Mouse (Mus musculus) adrenal gland, postnatal 4 days (tissue): ENCODE data around the gene H1foo. TPM values are rescaled to one million over a fixed set of nuclear protein-coding genes. Genes with fewer than 3 reads are reported as not detected.

Experiments
- DNase-seq, 2 experiments: peaks; one replicate each; pipeline ENCODE4 v3.0.0; 2021 to 2022; ENCODE audit warnings: low spot score in 2 of 2, mixed read lengths in 2 of 2
- long read RNA-seq, 2 experiments: library from polyadenylated mRNA; stranded (forward); transcript quantifications; one replicate each; pipeline ENCODE4 v2.0.0; 2021
- total RNA-seq, 2 experiments: library from RNA; stranded (reverse); gene quantifications; 2 replicates each; pipeline ENCODE4 v1.2.3; 2021

Gene H1foo
- total RNA-seq, result not detected
- long read RNA-seq, experiment 1, result 0 reads
- long read RNA-seq, experiment 2, result 0 reads

DNA sequence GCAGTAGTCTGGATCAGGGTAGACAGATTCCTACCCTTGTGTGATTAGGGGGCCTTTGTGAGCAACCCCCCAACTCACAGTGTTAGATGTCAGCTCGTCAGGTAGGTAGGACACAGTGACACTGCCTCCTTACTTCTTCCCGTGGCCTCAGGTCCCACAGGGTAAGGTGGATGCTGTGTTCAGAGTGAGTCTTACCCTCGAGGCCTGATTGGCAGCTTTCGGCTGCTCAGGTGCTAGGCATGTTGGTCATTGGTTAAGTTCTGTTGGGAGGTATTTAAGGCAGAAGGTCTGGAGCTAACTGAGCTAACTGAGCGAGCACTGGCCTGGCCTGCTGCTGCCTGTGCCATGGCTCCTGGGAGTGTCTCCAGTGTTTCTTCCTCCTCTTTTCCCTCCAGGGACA lies at the start of gene H1foo:
TSS of gene H1foo (plus strand) at position 301 of the 400 bp plus-strand sequence.
- DNase-seq, result no peak

DNA sequence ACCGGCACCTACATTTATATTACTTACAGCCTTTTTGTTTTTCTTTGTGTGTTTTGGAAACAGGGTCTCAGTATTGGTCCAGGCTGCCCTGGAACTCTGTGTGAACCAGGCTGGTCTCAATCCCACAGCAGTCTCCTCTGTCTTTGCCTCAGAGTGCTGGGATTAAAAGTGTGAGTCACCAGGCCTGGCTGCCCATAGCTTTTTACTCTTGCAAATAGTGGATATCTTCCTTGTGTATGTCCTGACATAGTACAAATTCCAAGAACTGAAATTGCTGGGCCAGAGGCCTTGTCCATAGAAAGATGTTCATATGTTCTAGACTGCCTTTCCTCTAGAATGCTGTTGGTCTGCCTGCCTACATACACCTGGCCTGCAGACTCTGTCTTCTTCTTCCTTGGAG lies 48.4 kb upstream of the H1foo start:
- no peak for DNase-seq

- no peak for DNase-seq
Measured at GRCm38 (mm10) chr6:115897117-115897516, 47.6 kb upstream of the H1foo start.

DNA sequence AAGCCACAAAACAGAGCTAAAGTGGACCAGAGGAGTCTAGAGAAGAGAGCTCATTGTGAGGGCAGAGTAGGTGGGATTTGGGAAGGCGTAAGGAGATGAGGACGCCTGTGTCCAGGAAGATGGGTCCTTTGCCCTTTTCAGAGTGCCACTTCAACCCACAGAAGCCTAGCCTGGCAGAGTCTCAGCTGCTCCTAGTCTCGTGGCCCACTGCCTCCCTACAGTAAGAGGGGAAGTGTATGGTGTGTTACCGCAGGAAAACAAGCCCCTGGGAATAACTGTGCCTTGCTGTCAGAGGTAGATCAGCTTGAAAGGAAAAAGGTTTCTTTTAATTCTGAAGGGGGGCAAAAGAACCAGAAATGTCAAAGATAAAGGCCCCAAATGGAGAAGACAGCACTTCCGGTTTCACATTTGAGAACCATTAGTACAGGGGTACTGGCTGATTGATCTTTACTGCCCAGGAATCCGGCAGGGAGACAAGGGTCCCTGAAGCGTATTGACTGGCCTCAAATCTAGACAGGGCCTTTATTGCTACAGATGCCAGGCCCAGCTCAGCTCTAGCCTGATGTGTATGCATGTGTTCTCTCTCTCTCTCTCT lies 46.7 kb upstream of the H1foo start:
- no peak for DNase-seq

DNA sequence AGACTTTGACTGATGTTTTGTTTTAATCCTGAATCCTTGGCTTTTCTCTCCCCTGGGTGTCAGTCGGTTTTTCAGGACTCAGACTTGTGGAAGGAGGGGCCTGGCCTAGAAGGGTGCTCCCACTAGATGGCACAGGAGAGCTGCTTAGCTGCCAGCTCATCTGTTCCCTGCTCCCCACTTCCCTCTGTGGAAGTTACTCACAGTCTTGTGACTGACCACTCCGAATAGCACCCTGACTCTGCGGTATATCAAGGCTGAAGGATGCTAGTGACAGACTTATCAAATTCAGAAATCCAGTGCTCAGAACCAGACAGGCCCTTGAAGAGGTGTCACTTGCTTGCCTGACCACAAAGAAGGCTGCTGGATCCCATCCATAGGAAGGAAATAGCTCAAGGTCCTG lies 43.7 kb upstream of the H1foo start:
- peak; percentile 47 to 55 for DNase-seq

DNA sequence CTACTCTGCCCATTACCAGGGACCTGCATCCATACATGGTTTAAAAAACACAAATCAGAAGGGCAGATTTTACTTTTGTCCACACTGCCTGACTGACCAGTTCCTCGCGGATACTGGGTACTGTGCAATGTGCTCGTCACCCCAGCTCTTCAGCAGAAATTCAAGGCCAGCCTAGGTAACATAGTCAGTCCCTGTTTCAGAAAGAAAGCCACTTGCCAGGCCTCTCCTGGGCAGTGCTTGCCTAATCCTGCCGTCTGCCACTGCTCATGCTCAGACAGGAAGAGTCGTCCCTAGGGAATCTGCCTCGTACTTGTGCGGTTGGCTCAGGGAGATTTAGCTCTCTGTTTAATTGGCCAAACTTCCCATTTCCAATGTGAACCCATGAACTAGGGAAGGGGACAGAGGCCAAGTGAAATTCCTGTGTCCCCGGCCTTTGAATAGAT lies 43.2 kb upstream of the H1foo start:
- DNase-seq, result no peak

GRCm38 (mm10) chr6:115902545-115902944 lies 42.2 kb upstream of the H1foo start:
- DNase-seq, result no peak

DNA sequence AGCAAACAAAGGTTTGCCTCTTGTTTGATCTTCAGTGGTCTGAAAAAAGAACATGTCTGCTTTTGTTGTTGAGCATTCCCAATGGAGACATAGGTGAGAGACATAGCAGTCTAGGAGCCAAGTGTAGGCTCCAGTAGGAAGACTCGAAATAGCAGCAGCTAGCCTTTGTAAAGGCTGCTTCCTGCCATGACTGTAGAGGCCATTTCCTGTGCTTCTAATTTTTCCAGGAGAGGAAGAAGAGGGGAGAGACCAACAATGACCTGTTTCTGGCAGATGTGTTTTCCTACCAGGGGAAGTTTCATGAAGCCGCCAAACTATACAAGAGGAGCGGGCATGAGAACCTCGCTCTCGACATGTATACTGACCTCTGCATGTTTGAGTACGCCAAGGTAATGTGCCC lies 39.2 kb upstream of the H1foo start:
- no peak for DNase-seq

GRCm38 (mm10) chr6:115906455-115906854 lies 38.3 kb upstream of the H1foo start:
- DNase-seq, result no peak

DNA sequence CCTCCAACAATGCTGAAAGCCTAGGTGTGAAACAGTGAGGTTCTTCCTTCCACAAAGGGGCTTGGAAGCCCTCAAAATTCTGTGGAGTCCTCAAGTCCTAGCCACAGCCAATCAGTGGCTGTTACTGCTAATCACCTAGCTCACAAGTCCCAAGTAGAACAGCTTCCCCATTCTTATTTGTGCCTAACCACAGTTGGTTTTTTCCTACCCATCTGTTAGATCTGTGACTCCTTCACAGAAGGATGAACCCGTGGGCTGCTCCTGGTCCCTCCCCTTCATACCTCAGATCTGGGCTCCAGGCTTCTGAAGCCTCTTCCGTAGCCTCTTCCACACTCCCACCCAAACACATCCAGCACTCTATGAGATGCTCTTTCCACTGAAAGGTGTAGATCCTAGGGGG lies 37.9 kb upstream of the H1foo start:
- DNase-seq, result no peak

DNA sequence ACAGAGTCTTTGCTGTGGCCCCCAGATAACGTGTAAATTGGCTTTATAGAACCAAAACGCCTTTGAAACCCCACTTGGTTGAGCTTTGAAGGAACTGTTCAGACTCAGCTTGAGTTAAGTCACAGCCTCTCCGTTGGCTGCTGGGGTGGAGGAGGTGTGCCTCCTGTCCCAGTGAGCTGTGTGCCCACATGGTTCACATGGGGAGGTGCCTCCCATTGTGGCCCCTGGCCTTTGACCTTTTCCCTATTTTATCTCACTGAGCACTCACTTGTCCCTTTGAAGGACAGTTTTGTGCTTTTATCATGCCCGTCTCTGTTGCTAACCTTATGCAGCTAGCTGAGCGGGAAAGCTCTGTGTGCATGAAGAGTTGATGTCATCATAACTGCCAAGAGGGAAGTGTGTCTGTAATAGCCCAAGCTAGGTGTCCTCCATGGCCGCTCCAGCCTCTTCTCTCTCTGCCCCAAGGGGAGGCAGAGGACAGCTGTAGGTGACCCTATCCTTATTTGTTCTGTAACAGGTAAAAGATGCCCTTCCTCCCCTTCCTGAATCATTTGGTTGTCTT lies 36.2 kb upstream of the H1foo start:
- no peak for DNase-seq

GRCm38 (mm10) chr6:115909052-115909451 lies 35.7 kb upstream of the H1foo start:
- no peak for DNase-seq

- no peak for DNase-seq
Measured at GRCm38 (mm10) chr6:115909940-115910339, 34.8 kb upstream of the H1foo start.

- DNase-seq, result no peak
Measured at GRCm38 (mm10) chr6:115911763-115912162, 33.0 kb upstream of the H1foo start.

- no peak for DNase-seq
Measured at GRCm38 (mm10) chr6:115913482-115913881, 31.3 kb upstream of the H1foo start.

GRCm38 (mm10) chr6:115914511-115915202 lies 30.1 kb upstream of the H1foo start:
- DNase-seq, result no peak

DNA sequence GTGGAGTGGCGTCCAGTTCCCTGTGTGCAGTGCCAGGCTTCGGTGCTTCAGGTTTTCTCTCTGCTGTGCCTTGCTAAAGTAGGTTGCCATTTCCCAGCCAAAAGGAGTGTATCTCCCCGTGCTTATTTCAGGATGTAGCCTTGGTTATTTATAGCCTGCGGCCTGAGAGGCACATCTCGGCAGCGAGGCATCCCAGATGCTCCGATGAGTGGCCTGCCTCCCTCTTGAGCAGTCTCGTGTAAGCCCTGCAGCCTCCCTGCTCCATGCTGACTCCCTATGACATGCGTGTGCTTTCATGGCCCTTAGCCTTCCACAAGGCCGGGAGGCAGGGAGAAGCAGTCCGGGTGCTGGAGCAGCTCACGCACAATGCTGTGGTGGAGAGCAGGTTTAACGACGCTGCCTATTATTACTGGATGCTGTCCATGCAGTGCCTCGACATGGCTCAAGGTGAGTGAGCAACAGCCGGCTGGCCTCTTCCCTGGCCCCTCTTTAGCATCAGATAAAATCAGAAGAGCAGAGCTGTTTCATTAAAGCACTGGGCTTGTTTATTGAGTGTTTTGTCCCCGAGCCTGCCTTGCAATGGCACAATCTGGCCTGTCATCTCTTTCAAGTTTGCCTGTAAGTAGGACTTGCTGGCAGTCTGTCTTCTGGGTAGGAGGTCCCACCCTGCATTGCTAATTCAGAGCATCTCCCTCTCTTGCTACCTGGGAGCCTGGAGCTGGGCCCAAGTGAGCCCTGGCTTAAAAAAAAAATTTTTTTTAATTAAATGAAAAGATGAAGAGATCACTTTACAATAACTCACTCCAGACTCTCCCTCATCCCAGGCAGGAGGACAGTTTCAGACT lies 28.9 kb upstream of the H1foo start:
- DNase-seq, result no peak

GRCm38 (mm10) chr6:115916611-115917010 lies 28.1 kb upstream of the H1foo start:
- no peak for DNase-seq

GRCm38 (mm10) chr6:115918615-115919014 lies 26.1 kb upstream of the H1foo start:
- no peak for DNase-seq

- no peak for DNase-seq
Measured at GRCm38 (mm10) chr6:115919876-115920275, 24.9 kb upstream of the H1foo start.

- no peak for DNase-seq
Measured at GRCm38 (mm10) chr6:115924829-115925228, 19.9 kb upstream of the H1foo start.

DNA sequence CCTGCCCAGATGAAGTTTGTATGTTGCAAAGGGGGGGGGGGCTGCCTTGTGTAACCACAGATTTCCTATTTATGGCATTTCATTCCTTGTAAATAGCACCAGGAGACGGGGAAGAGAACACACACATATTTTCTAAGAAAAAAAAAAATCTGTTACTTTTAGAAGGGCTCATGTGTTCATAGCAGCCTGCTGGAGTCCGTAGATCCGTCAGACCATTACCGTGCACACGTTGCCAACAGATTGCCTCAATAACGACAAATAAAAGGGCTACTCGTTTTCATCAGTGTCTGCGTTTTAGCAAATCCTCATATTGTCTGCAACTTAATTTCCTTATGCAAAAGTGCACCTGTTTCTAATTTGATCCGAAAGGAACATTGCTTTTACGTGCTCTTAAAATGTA lies 18.3 kb upstream of the H1foo start:
- DNase-seq, result no peak
